Mouse (Mus musculus) lung, embryonic 15.5 days (tissue): Measurements from ENCODE around the gene Znrf1. TPM values are rescaled to one million over a fixed set of nuclear protein-coding genes. Genes with fewer than 3 reads are reported as not detected.

Experiments
- ATAC-seq: fragments of 200-750 bp; cut with Nextera tagmentation; 2 replicates; pipeline ENCODE4 v1.8.0; 2017; ENCODE audit warnings: moderate number of reproducible peaks, borderline replicate concordance; ENCODE audit not compliant: low FRiP score, low TSS enrichment; ENCODE audit errors: extremely low read depth
- H3K27ac ChIP-seq: fragments of 300-500 bp; sonication (generic); 2 replicates; pipeline ENCODE4 v1.5.1; 2015; ENCODE audit warnings: moderate library complexity, mild to moderate bottlenecking, inconsistent platforms
- H3K27me3 ChIP-seq: fragments of 300-500 bp; sonication (generic); 2 replicates; pipeline ENCODE4 v1.6.1; 2015; ENCODE audit warnings: inconsistent platforms
- H3K36me3 ChIP-seq: fragments of 300-500 bp; sonication (generic); 2 replicates; pipeline ENCODE4 v1.6.1; 2015; ENCODE audit warnings: inconsistent platforms
- H3K4me1 ChIP-seq: fragments of 300-500 bp; sonication (generic); 2 replicates; pipeline ENCODE4 v1.6.1; 2015; ENCODE audit warnings: inconsistent platforms
- H3K4me2 ChIP-seq: fragments of 300-500 bp; sonication (generic); 2 replicates; pipeline ENCODE4 v1.6.1; 2015; ENCODE audit warnings: inconsistent platforms, mild to moderate bottlenecking, moderate library complexity
- H3K4me3 ChIP-seq: fragments of 300-500 bp; sonication (generic); 2 replicates; pipeline ENCODE4 v1.5.1; 2015; ENCODE audit warnings: mild to moderate bottlenecking, inconsistent platforms
- H3K9ac ChIP-seq: fragments of 300-500 bp; sonication (generic); 2 replicates; pipeline ENCODE4 v1.6.1; 2015; ENCODE audit warnings: inconsistent platforms
- H3K9me3 ChIP-seq: fragments of 300-500 bp; sonication (generic); 2 replicates; pipeline ENCODE4 v1.6.1; 2016; ENCODE audit warnings: inconsistent platforms
- WGBS: fragments of 180-500 bp; shearing (Covaris S2); methylation state at CpG from one replicate; pipeline ENCODE4 v1.1.7; 2015; 5-methylcytosine and 5-hydroxymethylcytosine counted together
- polyA plus RNA-seq: library from polyadenylated mRNA; unstranded; fragments of >200 nt; fragmentation: Nextera tagmentation; extraction: Ambion mirVana; gene quantifications from 2 replicates; pipeline ENCODE4 v1.2.1, GENCODE M21; 2015

Gene Znrf1
- polyA plus RNA-seq, 1 experiment from 2014 or later = 31.5 TPM

DNA sequence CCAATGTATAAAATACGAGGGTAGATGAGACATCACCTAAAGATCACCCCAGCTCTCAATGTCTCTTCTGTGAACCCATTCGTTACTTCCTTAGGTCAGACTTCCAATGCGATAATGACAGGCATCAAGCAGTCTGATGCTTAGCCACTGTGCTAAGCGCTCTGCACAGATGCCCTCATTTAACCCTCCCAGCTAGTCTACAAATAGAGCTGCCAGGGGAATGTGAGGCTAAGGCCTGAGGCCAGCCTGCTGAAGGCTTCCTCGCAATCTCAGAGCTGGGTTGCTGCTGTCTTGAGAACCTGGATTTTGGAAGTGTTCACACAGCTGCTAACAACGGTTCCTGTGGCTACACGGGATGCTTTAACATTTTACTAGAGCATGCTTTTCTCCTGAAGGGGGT is 23.0 kb upstream of the Znrf1 start:
- H3K9ac ChIP-seq = no peak overlapping the region
- H3K27me3 ChIP-seq = no peaks in the 10 kb centered on the region
- ATAC-seq = no peak
- H3K9me3 ChIP-seq = no peaks in the 10 kb centered on the region
- H3K4me2 ChIP-seq = no peak overlapping the region
- H3K27ac ChIP-seq = no peak overlapping the region
- WGBS = 77% methylated on average over 7 of the region's 7 CpGs
- no peaks in the 10 kb centered on the region for H3K36me3 ChIP-seq
- H3K4me1 ChIP-seq = 0 out of 2 replicates have a peak, but pooled peaks cover 5% of the 10 kb centered on the region
- no peak overlapping the region for H3K4me3 ChIP-seq

DNA sequence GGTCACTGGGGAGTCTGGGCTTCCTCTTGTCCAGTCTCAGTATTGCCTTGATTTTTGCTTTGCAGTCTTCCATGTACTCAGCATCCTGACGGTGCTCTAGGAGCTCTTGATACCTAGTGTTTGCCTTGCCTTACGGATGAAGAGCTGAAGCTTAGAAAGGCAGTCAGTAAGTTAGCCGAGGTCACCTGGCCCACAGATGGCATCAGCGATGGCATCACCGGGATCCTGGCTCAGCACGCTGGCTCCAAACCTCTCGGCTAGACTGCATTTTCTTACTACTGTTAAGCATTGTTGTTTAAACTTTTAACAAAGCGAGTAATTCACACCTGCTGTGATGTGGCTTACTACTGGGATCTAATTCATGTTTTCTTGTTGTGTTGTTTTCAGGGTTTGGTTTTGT is 22.5 kb upstream of the Znrf1 start:
- Histone ChIP-seq H3K27me3 (no peaks in the 10 kb centered on the region), H3K9ac (no peak overlapping the region), H3K36me3 (no peaks in the 10 kb centered on the region), H3K9me3 (no peaks in the 10 kb centered on the region), H3K4me2 (no peak overlapping the region), H3K27ac (no peak overlapping the region), H3K4me1 (0 out of 2 replicates have a peak, but pooled peaks cover 5% of the 10 kb centered on the region), H3K4me3 (no peak overlapping the region)
- 73% methylated on average over 8 of the region's 8 CpGs for WGBS
- no peak for ATAC-seq

DNA sequence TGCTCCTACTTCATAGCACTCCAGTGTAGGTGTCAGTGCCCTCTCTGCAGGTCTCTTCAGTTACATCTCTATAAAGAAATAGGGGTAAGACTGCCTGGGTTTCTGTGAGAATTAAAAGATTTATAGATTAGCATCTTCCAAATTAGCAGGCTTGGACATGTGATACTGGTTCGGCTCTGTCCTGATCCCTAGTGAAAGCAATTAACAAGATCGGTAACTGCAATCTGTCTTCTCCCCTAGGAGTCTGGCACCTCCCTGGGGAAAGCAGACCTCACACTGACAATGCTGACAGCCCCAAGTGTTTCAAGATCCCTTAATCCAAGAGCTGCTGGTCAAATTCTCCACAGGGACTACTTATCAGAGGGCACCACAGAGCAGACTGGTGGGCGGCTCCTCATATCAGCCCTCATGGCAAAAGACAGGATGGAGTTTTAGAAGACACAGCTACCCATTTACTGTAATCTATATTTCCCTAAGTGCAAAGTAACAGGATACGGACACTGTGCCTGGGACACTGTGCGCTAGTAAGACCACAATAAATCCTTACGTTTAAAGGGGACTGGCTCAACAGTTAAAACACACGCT is 19.4 kb upstream of the Znrf1 start:
- Histone ChIP-seq H3K36me3 (no peaks in the 10 kb centered on the region), H3K9ac (no peak overlapping the region), H3K4me3 (no peak overlapping the region), H3K9me3 (no peaks in the 10 kb centered on the region), H3K4me2 (no peak overlapping the region), H3K4me1 (peaks cover 7% of the 10 kb centered on the region), H3K27ac (no peak overlapping the region), H3K27me3 (no peaks in the 10 kb centered on the region)
- 68% methylated on average over 7 of the region's 7 CpGs for WGBS
- ATAC-seq = no peak

DNA sequence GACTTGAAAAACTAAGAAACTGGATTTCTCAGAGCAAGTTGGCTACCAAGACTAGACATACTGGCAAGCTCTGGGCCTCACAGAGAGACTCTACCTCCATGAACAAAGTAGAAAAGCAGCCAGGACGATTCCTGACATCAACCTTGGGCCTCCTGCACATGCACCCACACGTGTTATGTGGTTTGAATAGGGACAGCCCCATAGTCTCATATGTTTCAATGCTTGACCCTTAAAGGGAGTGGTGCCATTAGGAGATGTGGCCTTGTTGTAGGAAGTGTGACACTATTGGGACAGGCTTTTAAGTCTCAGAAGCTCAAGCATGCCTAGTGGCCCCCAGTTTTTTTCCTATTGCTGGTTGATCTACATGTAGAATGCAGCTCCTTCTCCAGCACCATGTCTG is 18.4 kb upstream of the Znrf1 start:
- Histone ChIP-seq H3K4me2 (no peak overlapping the region), H3K9ac (no peak overlapping the region), H3K9me3 (no peaks in the 10 kb centered on the region), H3K4me1 (peaks cover 7% of the 10 kb centered on the region), H3K36me3 (no peaks in the 10 kb centered on the region), H3K4me3 (no peak overlapping the region), H3K27ac (no peak overlapping the region), H3K27me3 (no peaks in the 10 kb centered on the region)
- 82% methylated on average over 2 of the region's 2 CpGs for WGBS
- ATAC-seq = no peak

DNA sequence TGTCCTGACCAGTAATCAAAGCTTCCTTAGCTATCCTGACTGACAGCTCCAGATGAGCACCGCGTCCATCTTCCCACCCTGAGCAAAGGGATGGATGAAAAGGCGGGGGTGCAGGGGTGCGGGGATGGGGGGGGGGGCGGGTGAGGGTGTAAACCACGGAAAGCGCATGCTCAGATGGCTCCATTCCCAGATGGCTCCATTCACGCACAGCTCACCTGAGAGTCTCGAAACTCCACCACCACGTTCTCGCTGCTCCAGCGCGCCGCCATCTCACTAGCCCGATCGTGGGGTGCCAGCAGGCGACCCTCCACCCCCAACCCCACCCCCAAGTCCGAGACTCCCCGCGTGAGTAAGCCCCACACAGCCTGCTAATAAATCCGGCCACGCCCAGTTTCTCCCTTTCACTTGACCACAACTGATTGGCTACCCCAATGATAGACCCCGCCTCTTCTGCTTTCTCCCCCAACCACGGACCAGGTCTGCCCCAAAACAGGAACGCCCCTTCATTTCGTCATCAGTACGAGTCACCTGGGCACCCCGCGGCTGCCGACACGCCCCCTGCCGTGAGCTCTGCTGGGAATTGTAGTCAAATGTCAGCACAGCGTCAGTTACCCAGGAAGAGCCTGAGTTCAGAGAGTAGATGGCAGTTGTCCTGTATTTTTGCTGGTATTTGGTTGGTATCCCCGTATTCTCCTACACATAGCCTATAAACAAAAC is 14.0 kb upstream of the Znrf1 start, which contains the start of gene Wdr59:
TSS of gene Wdr59 (minus strand) at position 380 of the 717 bp plus-strand sequence.
- peaks cover 7% of the 10 kb centered on the region for H3K4me1 ChIP-seq
- WGBS = 0% methylated on average over 34 of the region's 34 CpGs
- H3K9ac ChIP-seq = peak within 1 kb of the TSS; percentile 48
- no peaks in the 10 kb centered on the region for H3K36me3 ChIP-seq
- H3K4me3 ChIP-seq = peak within 1 kb of the TSS; percentile 67
- H3K4me2 ChIP-seq = peak within 1 kb of the TSS; percentile 62
- H3K27me3 ChIP-seq = no peaks in the 10 kb centered on the region
- H3K9me3 ChIP-seq = no peaks in the 10 kb centered on the region
- H3K27ac ChIP-seq = no peak within 1 kb of the TSS
- ATAC-seq = peak; percentile 100

DNA sequence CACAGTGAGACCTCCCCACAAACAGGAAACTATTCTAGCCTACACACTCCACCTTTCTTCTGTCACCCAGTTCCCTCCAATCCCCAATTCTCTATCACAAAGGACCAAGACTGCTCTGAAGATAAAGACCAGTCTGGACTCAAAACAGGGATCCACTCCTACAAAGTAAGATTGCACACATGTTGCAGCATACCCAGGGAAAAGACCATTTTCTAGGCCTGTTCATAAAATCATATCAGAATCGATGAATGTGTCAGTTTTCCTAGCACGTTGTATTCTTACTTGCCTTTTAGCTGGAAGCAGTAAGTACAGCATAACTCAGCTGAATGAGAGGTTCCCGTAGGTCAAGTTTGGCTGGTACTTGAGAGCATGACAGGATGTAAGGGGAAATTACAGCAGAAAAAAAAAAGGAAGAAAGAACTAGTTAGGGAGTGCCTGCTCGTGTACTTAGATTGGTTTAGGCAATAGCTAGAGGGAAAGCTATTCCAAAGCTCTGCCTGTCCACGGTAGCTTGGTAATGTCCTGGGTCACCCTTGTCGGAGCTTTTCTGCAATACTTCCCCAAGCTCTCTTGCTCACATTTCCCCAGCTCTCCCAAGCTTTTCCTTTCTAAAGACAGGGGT is 9.4 kb upstream of the Znrf1 start:
- Histone ChIP-seq H3K27me3 (no peaks in the 10 kb centered on the region), H3K4me2 (no peak overlapping the region), H3K9me3 (no peaks in the 10 kb centered on the region), H3K27ac (no peak overlapping the region), H3K9ac (no peak overlapping the region), H3K36me3 (no peaks in the 10 kb centered on the region), H3K4me1 (no peaks in the 10 kb centered on the region), H3K4me3 (no peak overlapping the region)
- WGBS = 53% methylated on average over 6 of the region's 6 CpGs
- no peak for ATAC-seq

DNA sequence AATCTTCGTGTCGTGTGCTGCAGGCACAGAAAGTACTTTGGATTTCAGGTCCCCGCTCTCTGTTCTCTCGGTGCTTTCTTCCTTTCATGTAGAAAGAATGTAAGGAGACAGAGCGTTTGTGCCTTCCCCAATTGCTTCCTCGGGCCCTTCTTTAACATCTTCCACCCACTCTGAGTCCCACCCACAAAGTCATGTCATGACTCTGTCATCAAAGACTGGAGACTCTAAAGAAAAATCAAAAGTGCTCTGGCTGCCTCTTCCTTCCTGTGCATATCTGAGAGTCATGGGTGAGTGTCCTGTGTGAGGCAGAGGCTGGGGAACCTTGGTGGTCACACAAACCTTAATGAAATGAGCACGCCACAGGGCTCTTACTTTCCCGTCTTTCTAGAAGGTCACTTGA is 8.7 kb upstream of the Znrf1 start:
- Histone ChIP-seq H3K27me3 (no peaks in the 10 kb centered on the region), H3K9ac (no peak overlapping the region), H3K9me3 (no peaks in the 10 kb centered on the region), H3K4me3 (no peak overlapping the region), H3K27ac (no peak overlapping the region), H3K4me1 (no peaks in the 10 kb centered on the region), H3K4me2 (no peak overlapping the region), H3K36me3 (no peaks in the 10 kb centered on the region)
- WGBS = 53% methylated on average over 8 of the region's 8 CpGs
- no peak for ATAC-seq

DNA sequence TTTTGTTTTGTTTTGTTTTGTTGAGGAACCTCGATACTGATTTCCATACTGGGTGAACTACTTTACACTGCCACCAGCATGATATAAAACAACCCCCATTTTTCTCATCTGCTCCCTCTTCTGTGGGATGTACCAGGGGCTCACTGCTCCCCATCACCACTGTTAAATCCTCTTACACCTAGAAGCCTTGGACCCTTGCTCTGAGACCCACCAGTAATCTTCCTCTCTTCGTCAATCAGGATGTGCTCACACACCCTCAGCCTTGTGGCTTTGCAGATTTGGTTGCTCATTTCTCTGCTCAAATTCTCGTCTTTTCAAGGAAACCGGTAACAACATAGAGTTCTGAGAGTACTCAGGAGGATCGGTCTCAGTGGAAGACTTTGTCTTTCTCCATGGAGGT is 7.8 kb upstream of the Znrf1 start:
- 78% methylated on average over 5 of the region's 5 CpGs for WGBS
- Histone ChIP-seq H3K36me3 (no peaks in the 10 kb centered on the region), H3K9ac (no peak overlapping the region), H3K4me2 (no peak overlapping the region), H3K4me3 (no peak overlapping the region), H3K27me3 (no peaks in the 10 kb centered on the region), H3K4me1 (no peaks in the 10 kb centered on the region), H3K27ac (no peak overlapping the region), H3K9me3 (no peaks in the 10 kb centered on the region)
- no peak for ATAC-seq

DNA sequence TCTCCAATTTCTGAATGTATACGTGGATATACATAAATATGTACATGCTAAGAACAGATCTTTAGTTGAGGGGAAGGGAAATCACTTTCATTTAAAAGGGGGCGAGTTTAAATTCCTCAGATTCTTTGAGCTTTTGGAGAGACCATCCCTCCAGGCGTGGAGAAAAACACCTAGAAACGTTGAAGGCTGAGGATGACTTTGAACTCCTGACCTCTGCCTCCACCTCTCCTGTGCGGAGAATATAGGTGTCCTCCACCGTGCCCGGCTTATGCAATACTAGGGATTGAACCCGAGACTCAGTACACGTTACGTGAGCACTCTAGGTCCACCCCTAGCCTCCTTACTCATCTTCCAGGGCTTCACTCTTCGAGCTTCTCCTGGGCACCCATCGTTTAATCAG is 4.7 kb upstream of the Znrf1 start:
- H3K27me3 ChIP-seq = no peaks in the 10 kb centered on the region
- 60% methylated on average over 12 of the region's 12 CpGs for WGBS

DNA sequence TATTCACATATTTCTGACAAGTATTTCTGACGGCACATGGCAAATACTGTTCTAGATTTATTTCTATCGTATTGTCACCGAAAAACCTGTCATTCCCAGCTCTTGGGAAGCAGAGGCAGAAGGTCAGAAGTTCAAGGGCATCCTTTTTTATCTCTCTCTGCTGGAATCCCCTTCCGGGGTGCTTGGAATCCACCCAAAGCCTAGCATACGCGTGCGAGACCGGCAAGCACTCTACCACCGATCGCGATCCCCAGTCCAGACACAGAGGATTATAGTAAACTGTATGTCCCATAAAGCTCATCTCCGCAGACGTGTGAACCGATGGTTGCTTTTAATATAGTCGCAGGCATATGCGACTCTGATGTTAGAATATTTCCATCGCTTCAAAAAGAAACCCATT is 4.3 kb upstream of the Znrf1 start:
- Histone ChIP-seq H3K36me3 (no peaks in the 10 kb centered on the region), H3K9ac (no peak overlapping the region), H3K4me2 (no peak overlapping the region), H3K9me3 (no peaks in the 10 kb centered on the region), H3K27me3 (no peaks in the 10 kb centered on the region), H3K4me3 (no peak overlapping the region), H3K4me1 (peaks cover 7% of the 10 kb centered on the region; the same call in 1 of the 2 replicates), H3K27ac (no peak overlapping the region)
- ATAC-seq = no peak
- WGBS = 70% methylated on average over 17 of the region's 17 CpGs

More for the DNA sequence above, 4.7 kb upstream of the Znrf1 start:
- H3K9ac ChIP-seq = no peak overlapping the region
- H3K36me3 ChIP-seq = no peaks in the 10 kb centered on the region
- H3K4me2 ChIP-seq = no peak overlapping the region
- ATAC-seq = no peak
- H3K9me3 ChIP-seq = no peaks in the 10 kb centered on the region
- no peak overlapping the region for H3K4me3 ChIP-seq
- H3K27ac ChIP-seq = no peak overlapping the region
- H3K4me1 ChIP-seq = peaks cover 7% of the 10 kb centered on the region; the same call in 1 of the 2 replicates

DNA sequence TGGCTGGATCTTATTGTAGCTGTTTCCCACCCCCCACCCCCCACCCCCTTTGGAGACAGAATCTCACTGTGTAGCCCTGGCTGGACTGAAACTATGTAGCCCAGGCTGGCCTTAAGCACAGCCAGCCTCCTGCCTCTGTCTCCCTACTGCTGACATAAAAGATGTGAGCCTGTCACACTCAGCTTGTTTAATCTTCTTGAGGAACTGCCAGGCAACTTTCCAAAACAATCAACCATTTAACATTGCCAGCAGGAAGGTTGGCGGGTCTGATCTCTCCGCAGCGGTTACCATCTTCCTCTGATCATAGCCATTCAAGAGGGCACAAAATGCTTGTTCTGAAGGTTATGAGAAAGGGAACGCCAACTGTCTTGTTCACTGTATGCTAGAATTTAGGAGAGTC is 2.4 kb upstream of the Znrf1 start:
- Histone ChIP-seq H3K4me1 (peaks cover 18% of the 10 kb centered on the region), H3K4me2 (no peak overlapping the region), H3K27ac (no peak overlapping the region), H3K9me3 (no peaks in the 10 kb centered on the region), H3K27me3 (no peaks in the 10 kb centered on the region), H3K36me3 (no peaks in the 10 kb centered on the region), H3K9ac (no peak overlapping the region), H3K4me3 (no peak overlapping the region)
- 56% methylated on average over 4 of the region's 4 CpGs for WGBS
- ATAC-seq = no peak

DNA sequence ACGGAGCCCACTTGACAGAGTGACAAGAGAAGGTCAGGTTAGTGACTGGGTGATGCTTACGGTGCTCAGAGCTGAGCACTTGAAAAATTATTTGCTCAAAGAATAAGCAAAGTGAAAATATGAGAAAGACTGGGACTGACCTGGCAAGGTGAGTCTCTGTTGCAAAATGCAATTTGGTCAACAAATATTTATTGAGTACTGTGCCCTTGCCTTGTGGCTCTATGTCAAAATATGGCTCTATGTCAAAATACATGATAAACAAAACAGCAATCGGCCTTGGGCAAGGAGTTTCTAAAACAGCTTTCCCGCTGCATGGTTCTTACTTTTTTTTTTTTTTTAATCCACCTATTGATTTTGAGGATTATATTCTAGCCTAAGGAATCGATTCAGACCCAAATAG is 406 bp upstream of the Znrf1 start:
- WGBS = 21% methylated on average over 5 of the region's 5 CpGs
- Histone ChIP-seq H3K4me2 (peak overlapping the region; percentile 84), H3K36me3 (no peaks in the 10 kb centered on the region), H3K27me3 (no peaks in the 10 kb centered on the region), H3K4me3 (peak overlapping the region; percentile 96), H3K9ac (no peak overlapping the region), H3K4me1 (peaks cover 33% of the 10 kb centered on the region), H3K27ac (no peak overlapping the region), H3K9me3 (no peaks in the 10 kb centered on the region)
- ATAC-seq = no peak
